ENCODE assay signal across 23 mouse cellular contexts in the genomic region with DNA sequence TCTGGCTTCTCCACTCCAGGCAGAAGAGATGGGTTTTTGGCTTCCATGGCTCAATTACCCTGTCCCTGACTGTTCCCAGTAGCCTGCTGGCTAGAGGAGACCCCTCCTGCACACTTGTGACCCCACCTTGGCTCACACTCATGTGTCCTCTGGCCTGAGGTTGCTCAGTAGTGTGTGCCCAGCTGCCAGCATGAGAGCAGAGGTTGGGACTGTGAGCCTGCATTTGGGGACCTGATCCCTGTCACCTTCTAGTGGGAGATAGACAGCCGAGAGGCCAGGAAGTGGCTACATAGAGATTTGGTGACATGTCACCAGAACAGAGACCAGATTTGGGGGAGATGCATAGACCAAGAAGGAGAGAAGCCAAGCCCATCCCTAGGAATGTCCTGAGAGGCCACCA. TPM values are rescaled to one million over a fixed set of nuclear protein-coding genes. Genes with fewer than 3 reads are reported as not detected.
DNase-seq lines count a peak whose midpoint lies in the region; ATAC-seq and TF ChIP-seq lines count a peak whose summit lies in the region.
"Had no signal": no experiment of that assay in that cellular context is flagged by ENCODE, and none has a peak within 500 bp of the region (broad histone marks: within the 10 kb centered on the region; RNA-seq: fewer than 3 reads in every experiment).

No protein-coding gene starts in this region.

- H3K4me3 ChIP-seq in cerebellum, adult 2 months (replicated peaks; ENCODE audit: insufficient read depth, low read depth, low read length), result no peak overlapping the region
- no peak overlapping the region for H3K4me3 ChIP-seq in hindbrain, embryonic 13.5 days
- no peak overlapping the region for H3K4me3 ChIP-seq in hindbrain, embryonic 16.5 days (ENCODE audit: low read length)
- H3K4me3 ChIP-seq: embryonic facial prominence, embryonic 12.5 days; embryonic facial prominence, embryonic 15.5 days; heart, embryonic 12.5 days; heart, embryonic 15.5 days; hindbrain, embryonic 10.5 days had no signal

- no peaks in the 10 kb centered on the region for H3K9me3 ChIP-seq in hindbrain, embryonic 13.5 days
- H3K9me3 ChIP-seq in hindbrain, embryonic 16.5 days (ENCODE audit: control insufficient read depth, low read length), result no peaks in the 10 kb centered on the region
- H3K9me3 ChIP-seq: embryonic facial prominence, embryonic 12.5 days; embryonic facial prominence, embryonic 15.5 days; heart, embryonic 12.5 days; heart, embryonic 15.5 days; hindbrain, embryonic 10.5 days had no signal

- 84% methylated on average over 1 of the region's 1 CpGs for WGBS in cerebellum, adult 2 months
- 100% methylated on average over 1 of the region's 1 CpGs for WGBS in hindbrain, embryonic 13.5 days
- 75% methylated on average over 1 of the region's 1 CpGs for WGBS in hindbrain, embryonic 16.5 days

- no peaks in the 10 kb centered on the region for H3K27me3 ChIP-seq in cerebellum, adult 2 months (ENCODE audit: control insufficient read depth, insufficient read depth, low read length)
- no peaks in the 10 kb centered on the region for H3K27me3 ChIP-seq in hindbrain, embryonic 13.5 days
- no peaks in the 10 kb centered on the region for H3K27me3 ChIP-seq in hindbrain, embryonic 16.5 days (replicated peaks; ENCODE audit: control insufficient read depth, insufficient read depth, low read length)

- no peak for TF ChIP-seq CTCF in cerebellum, adult 2 months (IDR thresholded peaks at IDR 0.05; ENCODE audit: borderline replicate concordance, insufficient read depth, low read depth, low read length)

- 0 out of 2 replicates have a peak overlapping the region, but pooled peaks have one; percentile 49 for H3K9ac ChIP-seq in hindbrain, embryonic 13.5 days
- no peak overlapping the region for H3K9ac ChIP-seq in hindbrain, embryonic 16.5 days (ENCODE audit: low read depth, low read length)
- H3K9ac ChIP-seq: embryonic facial prominence, embryonic 12.5 days; embryonic facial prominence, embryonic 15.5 days; heart, embryonic 12.5 days; heart, embryonic 15.5 days had no signal

- no peak overlapping the region for H3K4me2 ChIP-seq in hindbrain, embryonic 13.5 days
- H3K4me2 ChIP-seq in hindbrain, embryonic 16.5 days (ENCODE audit: low read length), result no peak overlapping the region
- H3K4me2 ChIP-seq: embryonic facial prominence, embryonic 12.5 days; embryonic facial prominence, embryonic 15.5 days; heart, embryonic 12.5 days; heart, embryonic 15.5 days; hindbrain, embryonic 14.5 days had no signal

- no peak for DNase-seq in cerebellum, adult 2 months
- peak; percentile 12 to 29 for DNase-seq in cerebellum, postnatal 25 days
- no peak for DNase-seq in cerebellum, postnatal 4 days (ENCODE audit: low spot score in 2 of 2)
- DNase-seq: adrenal gland, adult 2 months; adrenal gland, postnatal 14 days; gastrocnemius, postnatal 25 days; heart, adult 18-20 months; heart, postnatal 10 days; heart, postnatal 36 days; kidney, adult 2 months had no signal

- no peak for ATAC-seq in cerebellum, adult (ENCODE audit: insufficient number of reproducible peaks, low FRiP score, low TSS enrichment)
- ATAC-seq in hindbrain, embryonic 13.5 days (ENCODE audit: low FRiP score), result no peak
- no peak for ATAC-seq in hindbrain, embryonic 16.5 days
- ATAC-seq: CD4-positive, CD25-positive, alpha-beta regulatory T cell, adult 4 months; intestine, postnatal 0 days had no signal

- TF ChIP-seq POLR2A in cerebellum, adult 2 months (IDR thresholded peaks at IDR 0.05; ENCODE audit: borderline replicate concordance, insufficient read depth, low read length), result no peak

- H3K27ac ChIP-seq in cerebellum, adult 2 months (ENCODE audit: insufficient read depth, low read length), result peak overlapping the region; percentile 46
- no peak overlapping the region for H3K27ac ChIP-seq in hindbrain, embryonic 13.5 days
- H3K27ac ChIP-seq in hindbrain, embryonic 16.5 days (ENCODE audit: low read depth, low read length), result no peak overlapping the region
- H3K27ac ChIP-seq: embryonic facial prominence, embryonic 12.5 days; embryonic facial prominence, embryonic 15.5 days; heart, embryonic 15.5 days; hindbrain, embryonic 10.5 days; hindbrain, embryonic 14.5 days had no signal

- peaks cover 10% of the 10 kb centered on the region for H3K36me3 ChIP-seq in hindbrain, embryonic 13.5 days
- no peaks in the 10 kb centered on the region for H3K36me3 ChIP-seq in hindbrain, embryonic 16.5 days (ENCODE audit: control insufficient read depth, insufficient read depth, low read length)
- H3K36me3 ChIP-seq: embryonic facial prominence, embryonic 12.5 days; embryonic facial prominence, embryonic 15.5 days; heart, embryonic 12.5 days; heart, embryonic 15.5 days had no signal

- peaks cover 51% of the 10 kb centered on the region for H3K4me1 ChIP-seq in cerebellum, adult 2 months (ENCODE audit: control insufficient read depth, insufficient read depth, low read length)
- H3K4me1 ChIP-seq in hindbrain, embryonic 13.5 days (replicated peaks), result peaks cover 56% of the 10 kb centered on the region
- peaks cover 13% of the 10 kb centered on the region for H3K4me1 ChIP-seq in hindbrain, embryonic 16.5 days (ENCODE audit: control insufficient read depth, insufficient read depth, low read depth, low read length)

RNA-seq across cellular contexts. Expression of gene Lrrc4b, which starts 8.4 kb away (rescaled TPM):
- 190 and 214 TPM in 2 replicates for polyA plus RNA-seq in cerebellum, adult 2 months (2012; rRNA removed)
- polyA plus RNA-seq in hindbrain, embryonic 13.5 days (2015; fragmentation: Nextera tagmentation; extraction: Ambion mirVana), result 14.6 and 15.6 TPM in 2 replicates
- 12.4 and 12.6 TPM in 2 replicates for polyA plus RNA-seq in hindbrain, embryonic 16.5 days (2015; fragmentation: Nextera tagmentation; extraction: Ambion mirVana)
- polyA plus RNA-seq: C2C12; CD4-positive, CD25-positive, alpha-beta regulatory T cell, adult 4 months had no signal

RNA-seq across cellular contexts. Expression of gene Aspdh, which starts 28.0 kb away (rescaled TPM):
- polyA plus RNA-seq in cerebellum, adult 2 months (2012; rRNA removed), result 9.3 and 10.2 TPM in 2 replicates
- polyA plus RNA-seq in hindbrain, embryonic 13.5 days (2015; fragmentation: Nextera tagmentation; extraction: Ambion mirVana), result 5.6 and 6.5 TPM in 2 replicates
- 3.1 and 3.9 TPM in 2 replicates for polyA plus RNA-seq in hindbrain, embryonic 16.5 days (2015; fragmentation: Nextera tagmentation; extraction: Ambion mirVana)
- polyA plus RNA-seq: C2C12; intestine, embryonic 14.5 days had no signal

RNA-seq across cellular contexts. Expression of gene Josd2, which starts 30.6 kb away (rescaled TPM):
- polyA plus RNA-seq in cerebellum, adult 2 months (2012; rRNA removed), result 273 and 294 TPM in 2 replicates
- polyA plus RNA-seq in hindbrain, embryonic 13.5 days (2015; fragmentation: Nextera tagmentation; extraction: Ambion mirVana), result 45.8 and 46.2 TPM in 2 replicates
- polyA plus RNA-seq in hindbrain, embryonic 16.5 days (2015; fragmentation: Nextera tagmentation; extraction: Ambion mirVana), result 42.5 and 46.2 TPM in 2 replicates

RNA-seq across cellular contexts. Expression of gene 1700008O03Rik, which starts 51.6 kb away (rescaled TPM):
- polyA plus RNA-seq in cerebellum, adult 2 months (2012; rRNA removed), result 3.1 and 3.8 TPM in 2 replicates
- 1.8 and 2.4 TPM in 2 replicates for polyA plus RNA-seq in hindbrain, embryonic 13.5 days (2015; fragmentation: Nextera tagmentation; extraction: Ambion mirVana)
- 3.6 and 3.8 TPM in 2 replicates for polyA plus RNA-seq in hindbrain, embryonic 16.5 days (2015; fragmentation: Nextera tagmentation; extraction: Ambion mirVana)
- polyA plus RNA-seq: CD4-positive, CD25-positive, alpha-beta regulatory T cell, adult 4 months had no signal

RNA-seq across cellular contexts. Expression of gene Syt3, which starts 53.3 kb away (rescaled TPM):
- 125 and 130 TPM in 2 replicates for polyA plus RNA-seq in cerebellum, adult 2 months (2012; rRNA removed)
- polyA plus RNA-seq in hindbrain, embryonic 13.5 days (2015; fragmentation: Nextera tagmentation; extraction: Ambion mirVana), result 26.1 and 27.7 TPM in 2 replicates
- polyA plus RNA-seq in hindbrain, embryonic 16.5 days (2015; fragmentation: Nextera tagmentation; extraction: Ambion mirVana), result 74.8 and 75.6 TPM in 2 replicates
- polyA plus RNA-seq: C2C12; CD4-positive, CD25-positive, alpha-beta regulatory T cell, adult 4 months had no signal

Comparison
In these comparisons a context has a peak if more than half of its experiments do, and no peak if none do; other contexts are left out.
1. DNase-seq: peak in cerebellum, postnatal 25 days (2 of 2); none in cerebellum, adult 2 months (0 of 2) and cerebellum, postnatal 4 days (0 of 2).
2. RNA of gene Lrrc4b, which starts 8.4 kb away (polyA plus RNA-seq): 190 to 214 TPM in cerebellum, adult 2 months; 14.6 to 15.6 TPM in hindbrain, embryonic 13.5 days and 12.4 to 12.6 TPM in hindbrain, embryonic 16.5 days; every median in the first group is over 10 times any median in the second.